24 mouse cellular contexts compared by ENCODE assay signal in genomic region chrX:70089154-70089801, GRCm38 (mm10).
DNase-seq lines count a peak whose midpoint lies in the region; ATAC-seq and TF ChIP-seq lines count a peak whose summit lies in the region.
"Had no signal": no experiment of that assay in that cellular context is flagged by ENCODE, and none has a peak within 500 bp of the region (broad histone marks: within the 10 kb centered on the region; RNA-seq: fewer than 3 reads in every experiment).

No protein-coding gene starts in this region.

- no peaks in the 10 kb centered on the region for H3K27me3 ChIP-seq in limb, embryonic 11.5 days (ENCODE audit: control insufficient read depth, insufficient read depth, low read length)
- no peaks in the 10 kb centered on the region for H3K27me3 ChIP-seq in limb, embryonic 10.5 days (ENCODE audit: low read depth, poor library complexity, severe bottlenecking)
- H3K27me3 ChIP-seq in intestine, postnatal 0 days (replicated peaks; ENCODE audit: control insufficient read depth, insufficient read depth, low read length): no peaks in the 10 kb centered on the region
- H3K27me3 ChIP-seq: embryonic facial prominence, embryonic 12.5 days; embryonic facial prominence, embryonic 15.5 days; hindbrain, embryonic 13.5 days had no signal

- H3K4me3 ChIP-seq in limb, embryonic 11.5 days (ENCODE audit: low read depth, low read length): no peak overlapping the region
- H3K4me3 ChIP-seq in limb, embryonic 10.5 days: no peak overlapping the region
- no peak overlapping the region for H3K4me3 ChIP-seq in intestine, postnatal 0 days (ENCODE audit: low read depth, low read length)
- H3K4me3 ChIP-seq: embryonic facial prominence, embryonic 12.5 days; embryonic facial prominence, embryonic 15.5 days; hindbrain, embryonic 13.5 days had no signal

- TF ChIP-seq CTCF in intestine, postnatal 0 days (IDR thresholded peaks at IDR 0.05; ENCODE audit: low read depth): no peak

- no peak overlapping the region for H3K27ac ChIP-seq in limb, embryonic 11.5 days (replicated peaks; ENCODE audit: low read depth, low read length)
- no peak overlapping the region for H3K27ac ChIP-seq in limb, embryonic 10.5 days
- H3K27ac ChIP-seq in intestine, postnatal 0 days (ENCODE audit: low read depth, low read length): no peak overlapping the region
- H3K27ac ChIP-seq: embryonic facial prominence, embryonic 12.5 days; embryonic facial prominence, embryonic 15.5 days; hindbrain, embryonic 13.5 days; hindbrain, postnatal 0 days had no signal

- no peaks in the 10 kb centered on the region for H3K4me1 ChIP-seq in limb, embryonic 11.5 days (ENCODE audit: control insufficient read depth, insufficient read depth, low read length)
- 0 out of 2 replicates have a peak, but pooled peaks cover 14% of the 10 kb centered on the region for H3K4me1 ChIP-seq in limb, embryonic 10.5 days
- no peaks in the 10 kb centered on the region for H3K4me1 ChIP-seq in intestine, postnatal 0 days (replicated peaks; ENCODE audit: control insufficient read depth, insufficient read depth, low read length)
- H3K4me1 ChIP-seq: embryonic facial prominence, embryonic 12.5 days; embryonic facial prominence, embryonic 15.5 days; hindbrain, embryonic 13.5 days had no signal

- peak; percentile 27 for DNase-seq in limb, embryonic 11.5 days (ENCODE audit: low spot score)
- no peak for DNase-seq in limb, embryonic 10.5 days (ENCODE audit: low spot score)
- peak; percentile 41 for DNase-seq in embryo, embryonic 11 days
- DNase-seq in forelimb bud, embryonic 11.5 days (ENCODE audit: low read depth, low spot score): peak; percentile 61
- no peak for DNase-seq in spleen, postnatal 10 days (ENCODE audit: low spot score in 2 of 2)
- DNase-seq: adrenal gland, adult 2 months; adrenal gland, postnatal 14 days; cerebellum, adult 11 months; cerebellum, adult 8-10 months; cerebellum, postnatal 10 days; cerebellum, postnatal 36 days; forebrain, postnatal 0 days; gastrocnemius, postnatal 14 days; heart, adult 11 months had no signal

- no peaks in the 10 kb centered on the region for H3K9me3 ChIP-seq in limb, embryonic 11.5 days (ENCODE audit: control insufficient read depth, low read length)
- H3K9me3 ChIP-seq in limb, embryonic 10.5 days (replicated peaks): no peaks in the 10 kb centered on the region
- H3K9me3 ChIP-seq in intestine, postnatal 0 days (ENCODE audit: control insufficient read depth): no peaks in the 10 kb centered on the region
- H3K9me3 ChIP-seq: embryonic facial prominence, embryonic 12.5 days; embryonic facial prominence, embryonic 15.5 days; hindbrain, embryonic 13.5 days had no signal

- no peak overlapping the region for H3K4me2 ChIP-seq in limb, embryonic 11.5 days (ENCODE audit: low read depth, severe bottlenecking)
- H3K4me2 ChIP-seq in intestine, postnatal 0 days (replicated peaks; ENCODE audit: low read depth): no peak overlapping the region
- H3K4me2 ChIP-seq: embryonic facial prominence, embryonic 12.5 days; embryonic facial prominence, embryonic 15.5 days; heart, embryonic 11.5 days; hindbrain, embryonic 13.5 days had no signal

- no peak for ATAC-seq in limb, embryonic 11.5 days (ENCODE audit: insufficient number of reproducible peaks, low FRiP score, low TSS enrichment, low read depth)
- no peak for ATAC-seq in intestine, postnatal 0 days
- ATAC-seq: CD4-positive, CD25-positive, alpha-beta regulatory T cell, adult 4 months; forebrain, embryonic 14.5 days; forebrain, postnatal 0 days; hindbrain, postnatal 0 days; inflammation-experienced regulatory T-cells, adult 6 months; intestine, embryonic 16.5 days had no signal

- 21% methylated on average over 4 of the region's 4 CpGs for WGBS in limb, embryonic 11.5 days
- WGBS in limb, embryonic 10.5 days: 19% methylated on average over 4 of the region's 4 CpGs
- WGBS in intestine, postnatal 0 days: 49% methylated on average over 4 of the region's 4 CpGs

- H3K9ac ChIP-seq in limb, embryonic 11.5 days (ENCODE audit: low read length): no peak overlapping the region
- no peak overlapping the region for H3K9ac ChIP-seq in intestine, postnatal 0 days (ENCODE audit: low read depth, low read length)
- H3K9ac ChIP-seq: embryonic facial prominence, embryonic 12.5 days; embryonic facial prominence, embryonic 15.5 days; forebrain, postnatal 0 days; hindbrain, embryonic 13.5 days had no signal

- no peaks in the 10 kb centered on the region for H3K36me3 ChIP-seq in limb, embryonic 11.5 days (ENCODE audit: control insufficient read depth, insufficient read depth, low read length)
- H3K36me3 ChIP-seq in limb, embryonic 10.5 days: no peaks in the 10 kb centered on the region
- no peaks in the 10 kb centered on the region for H3K36me3 ChIP-seq in intestine, postnatal 0 days (ENCODE audit: control insufficient read depth, insufficient read depth)
- H3K36me3 ChIP-seq: embryonic facial prominence, embryonic 12.5 days; embryonic facial prominence, embryonic 15.5 days; hindbrain, embryonic 13.5 days had no signal

Comparison
In these comparisons a context has a peak if more than half of its experiments do, and no peak if none do; other contexts are left out.
1. DNase-seq: peak in limb, embryonic 11.5 days (single experiment), embryo, embryonic 11 days (single experiment) and forelimb bud, embryonic 11.5 days (single experiment); none in limb, embryonic 10.5 days (single experiment) and spleen, postnatal 10 days (0 of 2).